Mouse (Mus musculus) B cell, adult 62 days (primary cell): ENCODE measurements around the gene Exoc4. TPM values are rescaled to one million over a fixed set of nuclear protein-coding genes. Genes with fewer than 3 reads are reported as not detected.

Experiments
- total RNA-seq: library from RNA; stranded (reverse); gene quantifications from 4 replicates; pipeline ENCODE4 v1.2.4, GENCODE M21; 2023

Exoc4 gene
- total RNA-seq: 78.3 to 88.4 TPM (median 87.8 TPM) in 4 replicates

DNA sequence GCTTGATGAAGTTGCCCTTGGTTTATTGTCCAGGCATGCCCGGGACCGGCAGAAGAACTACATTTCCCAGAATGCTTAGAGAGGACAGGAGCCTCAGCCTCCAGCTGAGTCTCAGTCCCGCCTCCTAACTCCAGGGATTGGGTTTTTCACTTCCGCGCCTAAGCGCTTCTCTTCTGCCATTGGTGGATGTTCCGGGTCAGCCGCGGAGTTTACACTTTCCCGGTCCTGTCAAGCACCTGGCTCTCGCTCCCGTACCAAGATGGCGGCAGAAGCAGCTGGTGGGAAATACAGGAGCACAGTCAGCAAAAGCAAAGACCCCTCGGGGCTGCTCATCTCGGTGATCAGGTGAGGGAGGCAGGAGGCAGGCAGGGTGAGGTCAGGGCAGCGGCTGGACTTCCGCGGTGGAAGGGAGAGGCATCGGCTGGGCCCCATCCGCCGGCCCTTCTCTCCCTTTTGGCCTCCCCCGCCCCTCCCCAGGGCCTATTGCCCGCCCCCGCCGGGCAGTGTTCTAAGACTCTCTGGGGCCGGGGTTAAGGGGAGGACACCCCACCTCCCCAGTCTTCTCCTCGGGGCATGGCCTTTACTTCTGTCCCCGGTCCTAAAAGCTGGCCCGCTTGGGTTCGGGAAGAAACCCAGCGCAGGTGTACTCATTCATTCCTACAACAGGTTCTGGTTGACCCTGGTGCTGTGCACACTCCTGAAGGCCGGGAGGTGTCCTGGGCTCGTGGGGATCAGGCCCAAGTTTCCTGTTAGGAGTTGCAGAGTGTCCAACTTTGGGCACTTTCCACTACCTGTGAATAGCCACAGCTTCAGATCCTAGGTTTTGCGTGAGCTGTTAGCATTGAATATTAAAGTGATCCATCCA lies at the start of gene Exoc4:
TSS of gene Exoc4 (plus strand) at position 192 of the 865 bp plus-strand sequence.

Other genes starting within 250 kb of the Exoc4 start
- gene Chchd3, start 188.8 kb upstream of the Exoc4 start, total RNA-seq: 66.6 to 75.6 TPM (median 74.5 TPM) in 4 replicates